9 mouse cellular contexts compared by ENCODE assay signal in genomic region chr13:101540391-101541191, GRCm38 (mm10).
DNase-seq lines count a peak whose midpoint lies in the region; ATAC-seq lines count a peak whose summit lies in the region.
"Had no signal": no experiment of that assay in that cellular context is flagged by ENCODE, and none has a peak within 500 bp of the region (broad histone marks: within the 10 kb centered on the region; RNA-seq: fewer than 3 reads in every experiment).

No protein-coding gene starts in this region.

- no peak for ATAC-seq in forebrain, embryonic 15.5 days (replicated peaks)
- peak; percentile 85 for ATAC-seq in intestine, embryonic 16.5 days
- ATAC-seq in stomach, embryonic 16.5 days (ENCODE audit: insufficient read depth, low FRiP score) = peak; percentile 91

- no peak overlapping the region for H3K4me3 ChIP-seq in forebrain, embryonic 10.5 days
- H3K4me3 ChIP-seq in forebrain, embryonic 15.5 days = no peak overlapping the region
- no peak overlapping the region for H3K4me3 ChIP-seq in intestine, embryonic 16.5 days (ENCODE audit: low read length)
- no peak overlapping the region for H3K4me3 ChIP-seq in stomach, embryonic 16.5 days (replicated peaks; ENCODE audit: low read length)
- H3K4me3 ChIP-seq: midbrain, embryonic 12.5 days had no signal

- H3K4me1 ChIP-seq in forebrain, embryonic 10.5 days = peaks cover 27% of the 10 kb centered on the region
- no peaks in the 10 kb centered on the region for H3K4me1 ChIP-seq in forebrain, embryonic 15.5 days
- H3K4me1 ChIP-seq in intestine, embryonic 16.5 days (ENCODE audit: control insufficient read depth, insufficient read depth, low read length) = 0 out of 2 replicates have a peak, but pooled peaks cover 2% of the 10 kb centered on the region
- peaks cover 11% of the 10 kb centered on the region for H3K4me1 ChIP-seq in stomach, embryonic 16.5 days (ENCODE audit: control insufficient read depth, insufficient read depth, low read length)

- no peak overlapping the region for H3K4me2 ChIP-seq in forebrain, embryonic 15.5 days (replicated peaks)
- peak overlapping the region; percentile 23; the same call in 1 of the 2 replicates for H3K4me2 ChIP-seq in intestine, embryonic 16.5 days (ENCODE audit: low read depth, low read length)
- peak overlapping the region; percentile 29; the same call in 1 of the 2 replicates for H3K4me2 ChIP-seq in stomach, embryonic 16.5 days (ENCODE audit: low read depth, low read length)
- H3K4me2 ChIP-seq: midbrain, embryonic 12.5 days had no signal

- 55% methylated on average over 14 of the region's 14 CpGs for WGBS in forebrain, embryonic 10.5 days
- 43% methylated on average over 14 of the region's 14 CpGs for WGBS in forebrain, embryonic 15.5 days
- 33% methylated on average over 14 of the region's 14 CpGs for whole genome bisulfite sequencing in intestine, embryonic 16.5 days
- 39% methylated on average over 14 of the region's 14 CpGs for WGBS in stomach, embryonic 16.5 days

- DNase-seq in forebrain, embryonic 10.5 days (ENCODE audit: extremely low spot score, low spot score) = no peak
- DNase-seq in urinary bladder, adult 18-20 months (ENCODE audit: low spot score in 2 of 2) = peak; percentile 54 to 67
- no peak for DNase-seq in urinary bladder, postnatal 4 days (ENCODE audit: low spot score in 2 of 2)
- DNase-seq in lung, adult 18-20 months = peak; percentile 63
- DNase-seq in gastrocnemius, postnatal 4 days (ENCODE audit: low spot score in 2 of 2) = no peak

- no peaks in the 10 kb centered on the region for H3K9me3 ChIP-seq in forebrain, embryonic 10.5 days
- H3K9me3 ChIP-seq in forebrain, embryonic 15.5 days = no peaks in the 10 kb centered on the region
- no peaks in the 10 kb centered on the region for H3K9me3 ChIP-seq in intestine, embryonic 16.5 days (ENCODE audit: control insufficient read depth, low read length)
- H3K9me3 ChIP-seq in stomach, embryonic 16.5 days (replicated peaks; ENCODE audit: control insufficient read depth, low read length) = no peaks in the 10 kb centered on the region
- H3K9me3 ChIP-seq: midbrain, embryonic 12.5 days had no signal

- H3K27ac ChIP-seq in forebrain, embryonic 10.5 days = peak overlapping the region; percentile 16
- no peak overlapping the region for H3K27ac ChIP-seq in forebrain, embryonic 15.5 days (replicated peaks)
- no peak overlapping the region for H3K27ac ChIP-seq in intestine, embryonic 16.5 days (ENCODE audit: low read length)
- peak overlapping the region; percentile 60 for H3K27ac ChIP-seq in stomach, embryonic 16.5 days (ENCODE audit: low read length)
- H3K27ac ChIP-seq: midbrain, embryonic 12.5 days had no signal

- no peaks in the 10 kb centered on the region for H3K27me3 ChIP-seq in forebrain, embryonic 10.5 days (ENCODE audit: poor library complexity, severe bottlenecking)
- H3K27me3 ChIP-seq in forebrain, embryonic 15.5 days = no peaks in the 10 kb centered on the region
- no peaks in the 10 kb centered on the region for H3K27me3 ChIP-seq in intestine, embryonic 16.5 days (replicated peaks; ENCODE audit: control insufficient read depth, insufficient read depth, low read length)
- H3K27me3 ChIP-seq in stomach, embryonic 16.5 days (ENCODE audit: control insufficient read depth, insufficient read depth, low read length) = no peaks in the 10 kb centered on the region
- H3K27me3 ChIP-seq: midbrain, embryonic 12.5 days had no signal

- H3K36me3 ChIP-seq in forebrain, embryonic 10.5 days (replicated peaks) = no peaks in the 10 kb centered on the region
- no peaks in the 10 kb centered on the region for H3K36me3 ChIP-seq in forebrain, embryonic 15.5 days
- H3K36me3 ChIP-seq in intestine, embryonic 16.5 days (ENCODE audit: control insufficient read depth, insufficient read depth, low read length) = no peaks in the 10 kb centered on the region
- H3K36me3 ChIP-seq in stomach, embryonic 16.5 days (ENCODE audit: control insufficient read depth, insufficient read depth, low read length) = no peaks in the 10 kb centered on the region
- H3K36me3 ChIP-seq: midbrain, embryonic 12.5 days had no signal

- H3K9ac ChIP-seq in forebrain, embryonic 15.5 days (replicated peaks) = no peak overlapping the region
- H3K9ac ChIP-seq in intestine, embryonic 16.5 days (ENCODE audit: low read depth, low read length) = peak overlapping the region; percentile 43; the same call in 1 of the 2 replicates
- H3K9ac ChIP-seq in stomach, embryonic 16.5 days (ENCODE audit: low read length) = peak overlapping the region; percentile 52
- H3K9ac ChIP-seq: midbrain, embryonic 12.5 days had no signal

Comparison
In these comparisons a context has a peak if more than half of its experiments do, and no peak if none do; other contexts are left out.
1. DNase-seq: peak in urinary bladder, adult 18-20 months (2 of 2) and lung, adult 18-20 months (2 of 2); none in forebrain, embryonic 10.5 days (single experiment), urinary bladder, postnatal 4 days (0 of 2) and gastrocnemius, postnatal 4 days (0 of 2).
2. H3K27ac ChIP-seq: peak in forebrain, embryonic 10.5 days (single experiment) and stomach, embryonic 16.5 days (single experiment); none in forebrain, embryonic 15.5 days (single experiment) and intestine, embryonic 16.5 days (single experiment).